Mouse (Mus musculus) heart, adult 2 months (tissue): ENCODE measurements around the gene Itgb7.

Source experiments
- CTCF ChIP-seq: fragments of 200-600 bp; IDR thresholded peaks from 2 replicates; pipeline ENCODE4 v1.8.1; 2022; ENCODE audit warnings: antibody characterized with exemption, mild to moderate bottlenecking, moderate library complexity
- POLR2A ChIP-seq: fragments of 200-500 bp; IDR thresholded peaks from 2 replicates; pipeline ENCODE4 v1.6.1; 2011; ENCODE audit warnings: mild to moderate bottlenecking, low read depth, low read length, control low read depth; ENCODE audit not compliant: insufficient read depth

GRCm38 (mm10) chr15:102209114-102209513 is 22.6 kb downstream of the Itgb7 start:
- TF ChIP-seq CTCF (no peak), POLR2A (no peak)
